Mouse (Mus musculus) spleen, adult 2 months (tissue): ENCODE data around the gene Mif.

Experiments
- CTCF ChIP-seq: fragments of 200-500 bp; IDR thresholded peaks from 2 replicates; pipeline ENCODE4 v1.5.1; 2011; ENCODE audit warnings: mild to moderate bottlenecking, inconsistent platforms; ENCODE audit not compliant: insufficient read depth, insufficient read length, insufficient replicate concordance; ENCODE audit errors: extremely low read depth
- POLR2A ChIP-seq: fragments of 200-500 bp; IDR thresholded peaks from 2 replicates; pipeline ENCODE4 v1.6.1; 2011; ENCODE audit warnings: low read depth, low read length, inconsistent platforms

GRCm38 (mm10) chr10:75851076-75851475, 9.0 kb downstream of the Mif start:
- TF ChIP-seq POLR2A: no peak
- TF ChIP-seq CTCF: no peak
